20 mouse cellular contexts compared by ENCODE assay signal in genomic region chr4:130085246-130085820, GRCm38 (mm10). TPM values are rescaled to one million over a fixed set of nuclear protein-coding genes. Genes with fewer than 3 reads are reported as not detected.
A peak's percentile ranks its signal among the peaks of the same experiment; 100 is the strongest.
DNase-seq lines count a peak whose midpoint lies in the region; ATAC-seq and TF ChIP-seq lines count a peak whose summit lies in the region.
"Had no signal": no experiment of that assay in that cellular context is flagged by ENCODE, and none has a peak within 500 bp of the region (broad histone marks: within the 10 kb centered on the region; RNA-seq: fewer than 3 reads in every experiment).

No protein-coding gene starts in this region.

- ATAC-seq in hindbrain, postnatal 0 days = no peak
- no peak for ATAC-seq in midbrain, postnatal 0 days (ENCODE audit: low FRiP score)
- no peak for ATAC-seq in CD4-positive, CD25-positive, alpha-beta regulatory T cell, adult 4 months
- ATAC-seq: forebrain, embryonic 15.5 days; liver, postnatal 0 days; midbrain, embryonic 13.5 days had no signal

- H3K9ac ChIP-seq in hindbrain, postnatal 0 days (replicated peaks; ENCODE audit: low read length) = no peak overlapping the region
- no peak overlapping the region for H3K9ac ChIP-seq in midbrain, postnatal 0 days (replicated peaks; ENCODE audit: low read length, poor library complexity, severe bottlenecking)
- H3K9ac ChIP-seq: forebrain, embryonic 15.5 days; liver, postnatal 0 days; midbrain, embryonic 13.5 days had no signal

- DNase-seq in hindbrain, embryonic 10.5 days (ENCODE audit: low spot score) = no peak
- DNase-seq in hindbrain, postnatal 0 days (ENCODE audit: low spot score) = no peak
- no peak for DNase-seq in midbrain, embryonic 10.5 days (ENCODE audit: low spot score)
- no peak for DNase-seq in midbrain, postnatal 0 days (ENCODE audit: low spot score)
- DNase-seq in cerebellum, postnatal 14 days = peak; percentile 59 to 60
- no peak for DNase-seq in adrenal gland, postnatal 25 days
- DNase-seq: kidney, adult 2 months; kidney, postnatal 14 days; liver, postnatal 0 days; right cerebral cortex, postnatal 14 days; spleen, adult 18-20 months had no signal

- peak overlapping the region; percentile 53; the same call in 1 of the 2 replicates for H3K27ac ChIP-seq in hindbrain, embryonic 10.5 days
- H3K27ac ChIP-seq in hindbrain, postnatal 0 days = no peak overlapping the region
- peak overlapping the region; percentile 46; the same call in 1 of the 2 replicates for H3K27ac ChIP-seq in midbrain, embryonic 10.5 days (replicated peaks)
- H3K27ac ChIP-seq in midbrain, postnatal 0 days (ENCODE audit: low read depth, low read length) = no peak overlapping the region
- H3K27ac ChIP-seq: forebrain, embryonic 15.5 days; heart, embryonic 10.5 days; midbrain, embryonic 13.5 days had no signal

- H3K9me3 ChIP-seq in hindbrain, embryonic 10.5 days = no peaks in the 10 kb centered on the region
- H3K9me3 ChIP-seq in hindbrain, postnatal 0 days (ENCODE audit: low read length) = no peaks in the 10 kb centered on the region
- H3K9me3 ChIP-seq in midbrain, embryonic 10.5 days (replicated peaks) = no peaks in the 10 kb centered on the region
- no peaks in the 10 kb centered on the region for H3K9me3 ChIP-seq in midbrain, postnatal 0 days (ENCODE audit: low read length)
- H3K9me3 ChIP-seq: forebrain, embryonic 15.5 days; heart, embryonic 10.5 days; midbrain, embryonic 13.5 days had no signal

- H3K4me1 ChIP-seq in hindbrain, embryonic 10.5 days (replicated peaks) = peaks cover 74% of the 10 kb centered on the region
- peaks cover 20% of the 10 kb centered on the region for H3K4me1 ChIP-seq in hindbrain, postnatal 0 days (ENCODE audit: insufficient read depth, low read length)
- H3K4me1 ChIP-seq in midbrain, embryonic 10.5 days = peaks cover 55% of the 10 kb centered on the region
- H3K4me1 ChIP-seq in midbrain, postnatal 0 days (ENCODE audit: insufficient read depth, low read length) = no peaks in the 10 kb centered on the region; the same call in 1 of the 2 replicates

- no peaks in the 10 kb centered on the region for H3K36me3 ChIP-seq in hindbrain, embryonic 10.5 days
- H3K36me3 ChIP-seq in hindbrain, postnatal 0 days (ENCODE audit: insufficient read depth, low read length) = no peaks in the 10 kb centered on the region
- H3K36me3 ChIP-seq in midbrain, embryonic 10.5 days = no peaks in the 10 kb centered on the region
- no peaks in the 10 kb centered on the region for H3K36me3 ChIP-seq in midbrain, postnatal 0 days (ENCODE audit: insufficient read depth, low read length)
- H3K36me3 ChIP-seq: forebrain, embryonic 15.5 days; heart, embryonic 10.5 days; midbrain, embryonic 13.5 days had no signal

- no peak overlapping the region for H3K4me3 ChIP-seq in hindbrain, embryonic 10.5 days
- no peak overlapping the region for H3K4me3 ChIP-seq in hindbrain, postnatal 0 days (ENCODE audit: low read length)
- no peak overlapping the region for H3K4me3 ChIP-seq in midbrain, embryonic 10.5 days
- no peak overlapping the region for H3K4me3 ChIP-seq in midbrain, postnatal 0 days (ENCODE audit: low read depth, low read length)
- H3K4me3 ChIP-seq: forebrain, embryonic 15.5 days; heart, embryonic 10.5 days; midbrain, embryonic 13.5 days had no signal

- H3K27me3 ChIP-seq in hindbrain, embryonic 10.5 days (ENCODE audit: insufficient read depth, poor library complexity, severe bottlenecking) = peaks cover 73% of the 10 kb centered on the region
- no peaks in the 10 kb centered on the region; the same call in 1 of the 2 replicates for H3K27me3 ChIP-seq in hindbrain, postnatal 0 days (ENCODE audit: insufficient read depth, low read length)
- peaks cover 44% of the 10 kb centered on the region for H3K27me3 ChIP-seq in midbrain, embryonic 10.5 days (ENCODE audit: low read depth, poor library complexity, severe bottlenecking)
- H3K27me3 ChIP-seq in midbrain, postnatal 0 days (ENCODE audit: insufficient read depth, low read length) = no peaks in the 10 kb centered on the region

- TF ChIP-seq CTCF in hindbrain, postnatal 0 days (IDR thresholded peaks at IDR 0.05; ENCODE audit: low read depth) = no peak
- TF ChIP-seq CTCF in midbrain, postnatal 0 days (IDR thresholded peaks at IDR 0.05) = no peak

- no peak overlapping the region for H3K4me2 ChIP-seq in hindbrain, postnatal 0 days (ENCODE audit: low read depth, low read length)
- H3K4me2 ChIP-seq in midbrain, postnatal 0 days (ENCODE audit: low read depth, low read length, poor library complexity, severe bottlenecking) = no peak overlapping the region
- H3K4me2 ChIP-seq: forebrain, embryonic 15.5 days; liver, embryonic 11.5 days; midbrain, embryonic 13.5 days had no signal

- WGBS in hindbrain, embryonic 10.5 days = 79% methylated on average over 12 of the region's 12 CpGs
- 66% methylated on average over 12 of the region's 12 CpGs for WGBS in hindbrain, postnatal 0 days
- 76% methylated on average over 12 of the region's 12 CpGs for WGBS in midbrain, embryonic 10.5 days
- WGBS in midbrain, postnatal 0 days = 68% methylated on average over 12 of the region's 12 CpGs

RNA-seq across cellular contexts. Expression of gene Pef1, which starts 17.0 kb away (rescaled TPM):
- 76.3 and 83.5 TPM in 2 replicates for polyA plus RNA-seq in hindbrain, embryonic 10.5 days (2016; fragmentation: Nextera tagmentation; extraction: Ambion mirVana)
- total RNA-seq in hindbrain, postnatal 0 days (2014; rRNA removed) = 82.6 and 93.4 TPM in 2 replicates
- 59.8 and 62.0 TPM in 2 replicates for polyA plus RNA-seq in hindbrain, postnatal 0 days (2015; fragmentation: Nextera tagmentation; extraction: Ambion mirVana)
- 74.0 and 76.9 TPM in 2 replicates for polyA plus RNA-seq in midbrain, embryonic 10.5 days (2016; fragmentation: Nextera tagmentation; extraction: Ambion mirVana)
- 49.8 and 61.5 TPM in 2 replicates for total RNA-seq in midbrain, postnatal 0 days (2014; rRNA removed)
- polyA plus RNA-seq in midbrain, postnatal 0 days (2015; fragmentation: Nextera tagmentation; extraction: Ambion mirVana) = 59.5 and 67.3 TPM in 2 replicates
- 68.0 and 70.3 TPM in 2 replicates for total RNA-seq in adrenal gland, postnatal 25 days (2021)
- polyA plus RNA-seq in CD4-positive, CD25-positive, alpha-beta regulatory T cell, adult 4 months (2017; shearing (Covaris generic)) = 10 to 100 TPM; 35.0 to 38.4 TPM

RNA-seq across cellular contexts. Expression of gene Col16a1, which starts 37.7 kb away (rescaled TPM):
- 7.2 and 8.7 TPM in 2 replicates for polyA plus RNA-seq in hindbrain, embryonic 10.5 days (2016; fragmentation: Nextera tagmentation; extraction: Ambion mirVana)
- total RNA-seq in hindbrain, postnatal 0 days (2014; rRNA removed) = 19.9 and 21.5 TPM in 2 replicates
- 13.1 and 13.8 TPM in 2 replicates for polyA plus RNA-seq in hindbrain, postnatal 0 days (2015; fragmentation: Nextera tagmentation; extraction: Ambion mirVana)
- polyA plus RNA-seq in midbrain, embryonic 10.5 days (2016; fragmentation: Nextera tagmentation; extraction: Ambion mirVana) = 3.8 and 5.8 TPM in 2 replicates
- 31.1 and 43.9 TPM in 2 replicates for total RNA-seq in midbrain, postnatal 0 days (2014; rRNA removed)
- 12.5 and 13.8 TPM in 2 replicates for polyA plus RNA-seq in midbrain, postnatal 0 days (2015; fragmentation: Nextera tagmentation; extraction: Ambion mirVana)
- 14.1 and 14.8 TPM in 2 replicates for total RNA-seq in adrenal gland, postnatal 25 days (2021)
- not detected for polyA plus RNA-seq in CD4-positive, CD25-positive, alpha-beta regulatory T cell, adult 4 months (2017; shearing (Covaris generic))

RNA-seq across cellular contexts. Expression of gene Hcrtr1, which starts 53.8 kb away (rescaled TPM):
- polyA plus RNA-seq in hindbrain, embryonic 10.5 days (2016; fragmentation: Nextera tagmentation; extraction: Ambion mirVana) = 0.81 and 0.85 TPM in 2 replicates
- total RNA-seq in hindbrain, postnatal 0 days (2014; rRNA removed) = 16.9 and 24.2 TPM in 2 replicates
- 11.3 and 12.1 TPM in 2 replicates for polyA plus RNA-seq in hindbrain, postnatal 0 days (2015; fragmentation: Nextera tagmentation; extraction: Ambion mirVana)
- 0.23 and 0.31 TPM in 2 replicates for polyA plus RNA-seq in midbrain, embryonic 10.5 days (2016; fragmentation: Nextera tagmentation; extraction: Ambion mirVana)
- total RNA-seq in midbrain, postnatal 0 days (2014; rRNA removed) = 14.5 and 20.4 TPM in 2 replicates
- polyA plus RNA-seq in midbrain, postnatal 0 days (2015; fragmentation: Nextera tagmentation; extraction: Ambion mirVana) = 13.9 and 16.7 TPM in 2 replicates
- total RNA-seq in adrenal gland, postnatal 25 days (2021) = 0.57 and 0.76 TPM in 2 replicates
- polyA plus RNA-seq in CD4-positive, CD25-positive, alpha-beta regulatory T cell, adult 4 months (2017; shearing (Covaris generic)) = not detected
- total RNA-seq: hematopoietic stem cell, adult 5-6 weeks; megakaryocyte progenitor cell, adult 5-6 weeks had no signal
- polyA plus RNA-seq: C2C12; heart, postnatal 0 days; liver, postnatal 0 days had no signal

Comparison
In these comparisons a context has a peak if more than half of its experiments do, and no peak if none do; other contexts are left out.
1. H3K27ac ChIP-seq: peak in hindbrain, embryonic 10.5 days (single experiment) and midbrain, embryonic 10.5 days (single experiment); none in hindbrain, postnatal 0 days (single experiment) and midbrain, postnatal 0 days (single experiment).
2. DNase-seq: peak in cerebellum, postnatal 14 days (2 of 2); none in hindbrain, embryonic 10.5 days (single experiment), hindbrain, postnatal 0 days (single experiment), midbrain, embryonic 10.5 days (single experiment), midbrain, postnatal 0 days (single experiment) and adrenal gland, postnatal 25 days (single experiment).